Mouse (Mus musculus): ENCODE data around the gene Slc16a8. TPM values are rescaled to one million over a fixed set of nuclear protein-coding genes. Genes with fewer than 3 reads are reported as not detected.

The Slc16a8 gene
- total and polyA plus RNA-seq, 3 experiments = 0.08 to 0.83 TPM; not detected in 1

- Histone ChIP-seq H3K9me3 (replicated peaks; ENCODE audit: low read length) (no peaks in the 10 kb centered on the region), H3K9ac (ENCODE audit: insufficient read depth, low read depth) (no peak overlapping the region), H3K27ac (ENCODE audit: insufficient read depth, low read depth) (no peak overlapping the region), H3K27me3 (replicated peaks) (no peaks in the 10 kb centered on the region), H3K4me1 (ENCODE audit: control insufficient read depth in 1 of 2, insufficient read depth in 2 of 2) (no peaks in the 10 kb centered on the region), H3K36me3 (replicated peaks in 1 of 2; ENCODE audit: control insufficient read depth in 1 of 2, insufficient read depth in 1 of 2, low read length in 1 of 2) (peaks cover 57 to 93% of the 10 kb centered on the region in 2 experiments), H3K4me2 (ENCODE audit: insufficient read depth, low read depth, poor library complexity, severe bottlenecking) (no peak overlapping the region), H3K79me2 (replicated peaks; ENCODE audit: control insufficient read depth, extremely low read depth, insufficient read depth, poor library complexity, severe bottlenecking) (no peaks in the 10 kb centered on the region), H3K4me3 (replicated peaks in 1 of 3; ENCODE audit: low read depth in 2 of 3, low read length in 2 of 3, poor library complexity in 1 of 3) (no peak overlapping the region)
- dilution Hi-C loops (cut with MboI; ENCODE audit: extremely low pct_ligation_motif_present, extremely low pct_unique_long_range_greater_than_20kb, low sequenced_read_pairs) = no loop called here
- DNase-seq (ENCODE audit: extremely low read depth) = no peak
- TF ChIP-seq MXI1 (IDR thresholded peaks at IDR 0.05; ENCODE audit: low read depth, low read length) (no peak), SMC3 (IDR thresholded peaks at IDR 0.05; ENCODE audit: low read depth, low read length) (no peak), USF2 (conservative IDR thresholded peaks at IDR 0.05; ENCODE audit: low read depth, low read length) (no peak), JUN (IDR thresholded peaks at IDR 0.05; ENCODE audit: insufficient read depth, low read depth, low read length) (no peak), PAX5 (IDR thresholded peaks at IDR 0.05; ENCODE audit: low read length) (no peak), ETS1 (conservative IDR thresholded peaks at IDR 0.05; ENCODE audit: low read depth, low read length) (no peak), MYC (IDR thresholded peaks at IDR 0.05; ENCODE audit: low read depth, low read length) (no peak), MAFK (IDR thresholded peaks at IDR 0.05; ENCODE audit: insufficient replicate concordance, low read length) (no peak), GABPA (IDR thresholded peaks at IDR 0.05; ENCODE audit: insufficient replicate concordance, low read depth, low read length) (no peak), SIN3A (IDR thresholded peaks at IDR 0.05; ENCODE audit: low read length) (no peak), UBTF (IDR thresholded peaks at IDR 0.05; ENCODE audit: low read depth, low read length) (no peak), MEF2A (IDR thresholded peaks at IDR 0.05; ENCODE audit: borderline replicate concordance, low read depth, low read length) (no peak), EP300 (IDR thresholded peaks at IDR 0.05; ENCODE audit: low read length) (no peak), RCOR1 (conservative IDR thresholded peaks at IDR 0.05; ENCODE audit: low read depth, low read length) (no peak), POLR2A (IDR thresholded peaks at IDR 0.05; ENCODE audit: low read depth, low read length) (no peak), IRF4 (IDR thresholded peaks at IDR 0.05; ENCODE audit: low read depth, low read length) (no peak), ZKSCAN1 (IDR thresholded peaks at IDR 0.05; ENCODE audit: borderline replicate concordance, low read depth, low read length) (no peak), MAZ (IDR thresholded peaks at IDR 0.05; ENCODE audit: low read depth, low read length) (no peak)
- in situ Hi-C loops (cut with MboI; ENCODE audit: low pct_ligation_motif_present, low pct_unique_long_range_greater_than_20kb, low sequenced_read_pairs) = loop anchor here (5.0 kb wide), 2 partner anchors 33 to 178 kb away; no protein-coding TSS in a partner anchor
Observed at GRCm38 (mm10) chr15:79289441-79289840, 34.9 kb upstream of the Slc16a8 start.

GRCm38 (mm10) chr15:79288387-79288786, 33.8 kb upstream of the Slc16a8 start:
- H3K27ac ChIP-seq (ENCODE audit: insufficient read depth, low read depth) = no peak overlapping the region
- H3K36me3 ChIP-seq (replicated peaks in 1 of 2; ENCODE audit: control insufficient read depth in 1 of 2, insufficient read depth in 1 of 2, low read length in 1 of 2) = peaks cover 52 to 92% of the 10 kb centered on the region in 2 experiments
- no peak overlapping the region for H3K9ac ChIP-seq (ENCODE audit: insufficient read depth, low read depth)
- no peaks in the 10 kb centered on the region for H3K27me3 ChIP-seq (replicated peaks)
- TF ChIP-seq GABPA (IDR thresholded peaks at IDR 0.05; ENCODE audit: insufficient replicate concordance, low read depth, low read length) = no peak
- TF ChIP-seq MYC (IDR thresholded peaks at IDR 0.05; ENCODE audit: low read depth, low read length) = no peak
- no peak for TF ChIP-seq ZMIZ1 (IDR thresholded peaks at IDR 0.05; ENCODE audit: low read depth, low read length)
- TF ChIP-seq POLR2A (IDR thresholded peaks at IDR 0.05; ENCODE audit: low read depth, low read length) = no peak
- TF ChIP-seq PAX5 (IDR thresholded peaks at IDR 0.05; ENCODE audit: low read length) = no peak
- no peak for TF ChIP-seq CHD2 (IDR thresholded peaks at IDR 0.05; ENCODE audit: low read length)
- no peak for DNase-seq (ENCODE audit: extremely low read depth)
- no peak overlapping the region for H3K4me2 ChIP-seq (ENCODE audit: insufficient read depth, low read depth, poor library complexity, severe bottlenecking)
- in situ Hi-C loops (cut with MboI; ENCODE audit: low pct_ligation_motif_present, low pct_unique_long_range_greater_than_20kb, low sequenced_read_pairs) (loop anchor here (5.0 kb wide), 2 partner anchors 34 to 179 kb away; no protein-coding TSS in a partner anchor), dilution Hi-C loops (cut with MboI; ENCODE audit: extremely low pct_ligation_motif_present, extremely low pct_unique_long_range_greater_than_20kb, low sequenced_read_pairs) (no loop called here)
- no peaks in the 10 kb centered on the region for H3K9me3 ChIP-seq (replicated peaks; ENCODE audit: low read length)
- no peaks in the 10 kb centered on the region for H3K79me2 ChIP-seq (replicated peaks; ENCODE audit: control insufficient read depth, extremely low read depth, insufficient read depth, poor library complexity, severe bottlenecking)
- H3K4me1 ChIP-seq (ENCODE audit: control insufficient read depth in 1 of 2, insufficient read depth in 2 of 2) = no peaks in the 10 kb centered on the region; a peak in 1 of 4 replicates
- no peak overlapping the region for H3K4me3 ChIP-seq (replicated peaks in 1 of 3; ENCODE audit: low read depth in 2 of 3, low read length in 2 of 3, poor library complexity in 1 of 3)
